Mouse (Mus musculus): Measurements from ENCODE around the gene Rfc2.

DNA sequence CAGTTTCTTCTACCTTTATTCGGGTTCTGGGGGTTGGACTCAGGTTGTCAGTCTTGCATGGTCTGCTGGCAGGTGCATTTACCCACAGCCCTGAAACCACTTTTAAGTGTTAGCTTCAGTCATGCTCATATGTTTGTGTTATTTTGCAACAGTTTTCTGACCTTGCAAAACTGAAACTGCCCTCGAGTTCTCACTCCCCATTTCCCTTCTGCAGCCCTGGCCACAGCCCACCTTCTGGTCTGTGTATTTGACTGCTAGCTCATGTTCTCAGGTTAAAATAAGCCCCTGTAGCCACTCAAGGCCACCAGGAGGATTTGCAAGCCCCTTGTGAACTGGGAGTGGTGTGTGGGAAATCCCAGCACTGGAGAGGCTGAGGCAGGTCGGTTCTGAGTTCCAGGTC lies 8.7 kb downstream of the Rfc2 start:
- TF ChIP-seq CTCF (IDR thresholded peaks at IDR 0.05; ENCODE audit: low read depth) (no peak), EP300 (optimal IDR thresholded peaks at IDR 0.05) (no peak)

Data from stomach, postnatal 0 days (tissue).